Mouse (Mus musculus) heart, postnatal 0 days (tissue): Measurements from ENCODE around the gene Zfp101.

Source experiments
- CTCF ChIP-seq: IDR thresholded peaks from 2 replicates; pipeline ENCODE4 v1.5.1; 2016; ENCODE audit warnings: antibody characterized with exemption, control low read depth, low read depth
- EP300 ChIP-seq: IDR thresholded peaks from 2 replicates; pipeline ENCODE4 v1.6.1; 2016; ENCODE audit warnings: antibody characterized with exemption, low read depth

DNA sequence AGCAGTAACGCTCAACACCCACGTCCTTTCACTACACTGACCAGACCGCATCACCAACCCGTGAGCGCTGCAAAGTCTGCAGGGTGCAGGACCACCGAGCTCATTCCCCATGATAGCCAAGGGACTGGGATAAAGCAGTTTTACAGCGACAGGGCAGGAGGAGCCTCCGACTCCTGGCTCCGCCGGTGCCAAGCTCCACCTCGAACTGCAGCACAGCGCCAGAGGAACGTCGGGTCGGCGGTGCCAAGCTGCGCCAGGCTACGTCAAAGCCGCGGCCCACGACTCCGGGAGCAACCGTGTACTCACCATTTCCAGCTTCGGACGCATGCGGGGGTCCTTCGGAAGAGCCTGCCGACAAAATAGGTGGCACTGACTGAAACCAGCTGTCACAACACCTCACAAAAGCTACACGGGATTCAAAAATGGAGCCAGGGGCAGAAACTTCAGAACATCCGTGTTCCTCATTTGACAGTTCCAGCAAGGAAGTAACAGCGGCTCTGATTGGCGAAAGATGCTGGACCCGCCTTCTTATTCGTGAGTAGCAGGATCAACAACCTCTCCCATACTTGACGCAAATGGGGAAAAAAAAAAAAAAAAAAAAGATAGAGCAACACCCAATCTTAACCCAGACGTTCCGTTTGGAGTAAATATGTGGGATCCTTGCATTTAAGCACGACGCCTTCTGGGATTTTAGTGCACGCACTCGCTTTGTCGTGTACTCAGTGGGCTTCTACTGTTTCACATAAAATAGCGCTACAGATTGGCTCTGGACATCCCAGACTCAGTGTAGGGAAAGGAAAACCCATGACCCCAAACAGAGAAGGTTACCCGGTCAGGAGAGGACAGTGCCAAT lies at the start of gene Zfp101:
- TF ChIP-seq CTCF (0 out of 2 replicates have a peak, but pooled peaks have one; percentile 1), EP300 (0 out of 2 replicates have a peak, but pooled peaks have one; percentile 41)
